Mouse (Mus musculus): ENCODE data around the gene Fat3.

DNA sequence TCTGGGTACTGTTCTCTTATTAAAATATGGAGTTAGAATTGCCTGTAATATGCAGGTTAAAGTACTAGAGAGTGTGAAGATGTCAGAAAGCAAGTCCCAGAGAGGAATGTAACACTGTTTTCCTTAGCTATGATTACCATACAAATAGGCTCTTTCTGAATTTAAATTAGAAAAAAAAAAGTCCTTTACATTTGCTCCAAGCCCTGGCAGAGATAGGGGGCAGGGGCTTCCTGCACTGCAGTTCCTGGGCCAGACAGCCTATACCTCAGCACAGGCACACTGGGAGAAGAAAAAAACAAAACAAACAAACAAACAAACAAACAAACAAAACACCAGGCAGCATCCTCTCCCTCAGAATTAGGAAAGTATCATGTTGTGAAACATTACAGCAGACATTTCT, 274.5 kb downstream of the Fat3 start:
- TF ChIP-seq POLR2A (IDR thresholded peaks at IDR 0.05; ENCODE audit: borderline replicate concordance, insufficient read depth, low read length) (no peak), CTCF (IDR thresholded peaks at IDR 0.05; ENCODE audit: borderline replicate concordance, insufficient read depth, low read depth, low read length) (no peak)

All from cerebellum, adult 2 months (tissue).